Mouse (Mus musculus) adrenal gland, adult (tissue): ENCODE results near the gene Gk5.

Source experiments
- DNase-seq, 2 experiments: peaks; one replicate each; pipeline ENCODE4 v3.0.0; 2022 to 2023; ENCODE audit warnings: low spot score in 1 of 2; ENCODE audit not compliant: inconsistent age in 2 of 2

Gk5 gene

GRCm38 (mm10) chr9:96219114-96219669, 100.0 kb downstream of the Gk5 start:
- no peak for DNase-seq

GRCm38 (mm10) chr9:96220419-96220818, 101.3 kb downstream of the Gk5 start:
- no peak for DNase-seq

GRCm38 (mm10) chr9:96223302-96223701, 104.1 kb downstream of the Gk5 start:
- no peak for DNase-seq

- DNase-seq = no peak
Measured at GRCm38 (mm10) chr9:96228285-96228684, 109.1 kb downstream of the Gk5 start.

GRCm38 (mm10) chr9:96230271-96230670, 111.1 kb downstream of the Gk5 start:
- DNase-seq = no peak
